Mouse (Mus musculus) layer of hippocampus, adult 2 months (tissue): Measurements from ENCODE around the gene Theg. TPM values are rescaled to one million over a fixed set of nuclear protein-coding genes. Genes with fewer than 3 reads are reported as not detected.

Experiments used
- DNase-seq, 2 experiments: peaks; one replicate each; pipeline ENCODE4 v3.0.0; 2022; ENCODE audit warnings: low spot score in 2 of 2
- H3K27ac ChIP-seq: fragments of 200-600 bp; 2 replicates; pipeline ENCODE4 v1.8.1; 2022
- H3K4me3 ChIP-seq: fragments of 200-600 bp; 2 replicates; pipeline ENCODE4 v1.8.1; 2022; ENCODE audit warnings: mild to moderate bottlenecking
- CTCF ChIP-seq: fragments of 200-600 bp; conservative IDR thresholded peaks from 2 replicates; pipeline ENCODE4 v1.8.1; 2022; ENCODE audit warnings: antibody characterized with exemption, mild to moderate bottlenecking, moderate library complexity
- total RNA-seq, 2 experiments: library from RNA; stranded (reverse); gene quantifications; 2 replicates each; pipeline ENCODE4 v1.2.3; 2021

The Theg gene
- total RNA-seq, 2 experiments from 2014 or later, result 1.2 TPM; not detected in 1

- DNase-seq, result no peak
- no peak overlapping the region for H3K4me3 ChIP-seq
- H3K27ac ChIP-seq, result no peak overlapping the region
- no peak for TF ChIP-seq CTCF
These were observed 888 bp downstream of the Theg start for GRCm38 (mm10) chr10:79586243-79586642.

- no peak for TF ChIP-seq CTCF
These were observed 1.4 kb downstream of the Theg start for GRCm38 (mm10) chr10:79585723-79586122.

GRCm38 (mm10) chr10:79585136-79585535 lies 2.0 kb downstream of the Theg start:
- no peak overlapping the region for H3K27ac ChIP-seq
- no peak for DNase-seq
- no peak overlapping the region for H3K4me3 ChIP-seq
- TF ChIP-seq CTCF, result no peak

More at GRCm38 (mm10) chr10:79585723-79586122, 1.4 kb downstream of the Theg start:
- no peak for DNase-seq
- no peak overlapping the region for H3K4me3 ChIP-seq
- no peak overlapping the region for H3K27ac ChIP-seq

GRCm38 (mm10) chr10:79584426-79584825 lies 2.7 kb downstream of the Theg start:
- H3K4me3 ChIP-seq, result no peak overlapping the region
- no peak for DNase-seq
- TF ChIP-seq CTCF, result no peak
- no peak overlapping the region for H3K27ac ChIP-seq

- DNase-seq, result no peak
- no peak overlapping the region for H3K4me3 ChIP-seq
- no peak overlapping the region for H3K27ac ChIP-seq
- no peak for TF ChIP-seq CTCF
These were observed 3.1 kb downstream of the Theg start for GRCm38 (mm10) chr10:79584021-79584420.

GRCm38 (mm10) chr10:79581501-79581900 lies 5.6 kb downstream of the Theg start:
- TF ChIP-seq CTCF, result no peak
- DNase-seq, result no peak
- H3K27ac ChIP-seq, result no peak overlapping the region
- H3K4me3 ChIP-seq, result no peak overlapping the region

- H3K4me3 ChIP-seq, result no peak overlapping the region
- TF ChIP-seq CTCF, result peak; percentile 78
- DNase-seq, result peak in 1 of 2 experiments; percentile 43
- H3K27ac ChIP-seq, result no peak overlapping the region
These were observed 6.3 kb downstream of the Theg start for GRCm38 (mm10) chr10:79580811-79581210.

- no peak for TF ChIP-seq CTCF
- Histone ChIP-seq H3K4me3 (no peak overlapping the region), H3K27ac (no peak overlapping the region)
- DNase-seq, result no peak
These were observed 6.8 kb downstream of the Theg start for GRCm38 (mm10) chr10:79580356-79580755.

- no peak for TF ChIP-seq CTCF
- no peak overlapping the region for H3K27ac ChIP-seq
These were observed 7.3 kb downstream of the Theg start for GRCm38 (mm10) chr10:79579781-79580180.

GRCm38 (mm10) chr10:79578891-79579290 lies 8.2 kb downstream of the Theg start:
- DNase-seq, result no peak
- H3K4me3 ChIP-seq, result no peak overlapping the region
- no peak for TF ChIP-seq CTCF
- H3K27ac ChIP-seq, result no peak overlapping the region

More at GRCm38 (mm10) chr10:79579781-79580180, 7.3 kb downstream of the Theg start:
- no peak overlapping the region for H3K4me3 ChIP-seq
- no peak for DNase-seq

GRCm38 (mm10) chr10:79578276-79578675 lies 8.9 kb downstream of the Theg start:
- no peak for DNase-seq
- no peak for TF ChIP-seq CTCF

GRCm38 (mm10) chr10:79577376-79577775 lies 9.8 kb downstream of the Theg start:
- TF ChIP-seq CTCF, result no peak
- H3K27ac ChIP-seq, result no peak overlapping the region
- no peak overlapping the region for H3K4me3 ChIP-seq
- DNase-seq, result no peak

More at GRCm38 (mm10) chr10:79578276-79578675, 8.9 kb downstream of the Theg start:
- H3K27ac ChIP-seq, result no peak overlapping the region
- H3K4me3 ChIP-seq, result no peak overlapping the region

GRCm38 (mm10) chr10:79575754-79576153 lies 11.4 kb downstream of the Theg start:
- no peak for DNase-seq
- TF ChIP-seq CTCF, result no peak
- no peak overlapping the region for H3K27ac ChIP-seq
- H3K4me3 ChIP-seq, result no peak overlapping the region

- H3K4me3 ChIP-seq, result no peak overlapping the region
- no peak for DNase-seq
- no peak overlapping the region for H3K27ac ChIP-seq
- no peak for TF ChIP-seq CTCF
These were observed 12.3 kb downstream of the Theg start for GRCm38 (mm10) chr10:79574796-79575195.

- H3K4me3 ChIP-seq, result no peak overlapping the region
- no peak overlapping the region for H3K27ac ChIP-seq
- DNase-seq, result no peak
- no peak for TF ChIP-seq CTCF
These were observed 12.8 kb downstream of the Theg start for GRCm38 (mm10) chr10:79574350-79574749.
